Mouse (Mus musculus) heart, postnatal 0 days (tissue): ENCODE measurements at regions not wholly inside any gene's neighbourhood (a gene's known extent, or its start where the extent isn't known, plus 50 kb on each side); places are given as distances from the start of the nearest gene placed in this dataset.

Experiments
- ATAC-seq: fragments of 200-750 bp; cut with Nextera tagmentation; 2 replicates; pipeline ENCODE4 v1.8.0; 2017; ENCODE audit warnings: low read depth, moderate number of reproducible peaks, moderate library complexity; ENCODE audit not compliant: insufficient read depth
- DNase-seq: peaks from one replicate; pipeline ENCODE4 v3.0.0-alpha.2; 2016; ENCODE audit warnings: low spot score
- H3K27ac ChIP-seq: fragments of 300-500 bp; sonication (generic); 2 replicates; pipeline ENCODE4 v1.5.1; 2014; ENCODE audit warnings: low read depth, mild to moderate bottlenecking
- H3K27me3 ChIP-seq: fragments of 300-500 bp; sonication (generic); 2 replicates; pipeline ENCODE4 v1.6.1; 2014; ENCODE audit warnings: low read length, mixed read lengths; ENCODE audit not compliant: control insufficient read depth, insufficient read depth
- H3K36me3 ChIP-seq: fragments of 300-500 bp; sonication (generic); replicated peaks from 2 replicates; pipeline ENCODE4 v1.6.1; 2014; ENCODE audit warnings: low read length, mixed read lengths; ENCODE audit not compliant: control insufficient read depth, insufficient read depth
- H3K4me1 ChIP-seq: fragments of 300-500 bp; sonication (generic); 2 replicates; pipeline ENCODE4 v1.6.1; 2014; ENCODE audit warnings: antibody characterized with exemption; ENCODE audit not compliant: control insufficient read depth, insufficient read depth
- H3K4me2 ChIP-seq: fragments of 300-500 bp; sonication (generic); 2 replicates; pipeline ENCODE4 v1.6.1; 2014; ENCODE audit warnings: low read depth, mild to moderate bottlenecking, low read length, moderate library complexity
- H3K4me3 ChIP-seq: fragments of 300-500 bp; sonication (generic); 2 replicates; pipeline ENCODE4 v1.5.1; 2014; ENCODE audit warnings: low read depth, low read length
- H3K9ac ChIP-seq: fragments of 300-500 bp; sonication (generic); replicated peaks from 2 replicates; pipeline ENCODE4 v1.6.1; 2014; ENCODE audit warnings: low read depth, low read length, mixed read lengths
- H3K9me3 ChIP-seq: fragments of 300-500 bp; sonication (generic); replicated peaks from 2 replicates; pipeline ENCODE4 v1.6.1; 2016; ENCODE audit warnings: low read length; ENCODE audit not compliant: control insufficient read depth
- CTCF ChIP-seq: IDR thresholded peaks from 2 replicates; pipeline ENCODE4 v1.5.1; 2016; ENCODE audit warnings: antibody characterized with exemption, control low read depth, low read depth
- EP300 ChIP-seq: IDR thresholded peaks from 2 replicates; pipeline ENCODE4 v1.6.1; 2016; ENCODE audit warnings: antibody characterized with exemption, low read depth
- WGBS: fragments of 180-500 bp; shearing (Covaris S2); extraction: QIAGEN DNeasy Blood & Tissue Kit; methylation state at CpG from one replicate; pipeline ENCODE4 v1.1.7; 2014; 5-methylcytosine and 5-hydroxymethylcytosine counted together

DNA sequence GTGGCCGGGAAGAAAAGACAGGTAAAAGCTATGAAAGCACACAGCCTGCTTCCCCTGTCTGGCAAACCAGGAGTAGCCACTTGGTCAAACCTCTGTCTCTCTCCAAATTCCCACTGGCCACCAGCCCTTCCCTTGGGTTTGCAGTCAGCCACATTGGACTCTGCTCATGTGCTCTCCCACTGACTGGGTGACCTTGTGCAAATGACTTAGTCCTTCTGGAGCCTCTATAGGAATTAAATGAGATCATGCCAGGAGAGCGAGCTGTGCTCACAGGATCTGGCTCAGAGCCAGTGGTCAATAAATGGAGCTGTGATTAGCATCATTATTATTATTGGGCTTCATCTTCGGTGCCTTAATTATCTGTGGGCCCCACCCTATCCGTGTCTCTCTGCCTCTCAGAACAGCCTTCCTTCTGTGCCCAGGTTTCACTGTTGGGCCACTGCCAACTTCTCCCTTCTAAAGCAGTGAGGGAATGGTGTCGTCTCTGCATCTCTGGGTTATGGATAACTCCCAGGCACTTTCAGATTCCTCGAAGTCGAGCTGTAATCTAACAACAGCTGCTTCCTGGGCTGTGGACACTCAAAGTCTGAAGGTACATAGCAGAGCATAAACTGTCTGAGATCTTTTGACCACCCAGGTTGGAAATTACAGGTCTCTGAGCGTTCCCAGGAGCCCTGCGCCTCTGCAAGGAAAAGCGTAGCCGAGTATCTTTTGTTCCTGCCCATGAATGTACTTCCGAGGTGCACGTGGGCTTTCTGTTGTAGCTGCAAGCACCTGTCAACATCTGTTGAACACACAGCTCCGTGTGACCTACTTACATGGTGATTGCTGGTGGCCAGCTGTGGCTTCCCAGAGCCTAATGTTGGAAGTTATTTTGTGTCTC, 170.5 kb downstream of the Pik3r1 start:
- DNase-seq = peak; percentile 50
- TF ChIP-seq CTCF (no peak), EP300 (no peak)
- peak; percentile 63; the same call in 1 of the 2 replicates for ATAC-seq
- peaks cover 15% of the 10 kb centered on the region for H3K4me1 ChIP-seq
- 40% methylated on average over 14 of the region's 14 CpGs for WGBS
- H3K27ac ChIP-seq = no peak overlapping the region
- no peaks in the 10 kb centered on the region for H3K27me3 ChIP-seq
- H3K4me3 ChIP-seq = no peak overlapping the region
- H3K9me3 ChIP-seq = no peaks in the 10 kb centered on the region
- no peak overlapping the region for H3K9ac ChIP-seq
- H3K36me3 ChIP-seq = no peaks in the 10 kb centered on the region
- H3K4me2 ChIP-seq = no peak overlapping the region

GRCm38 (mm10) chr13:101594511-101595175, 173.4 kb downstream of the Pik3r1 start:
- Histone ChIP-seq H3K9me3 (no peaks in the 10 kb centered on the region), H3K4me3 (no peak overlapping the region), H3K4me1 (peaks cover 10% of the 10 kb centered on the region; the same call in 1 of the 2 replicates), H3K27ac (no peak overlapping the region), H3K4me2 (no peak overlapping the region), H3K36me3 (no peaks in the 10 kb centered on the region), H3K9ac (no peak overlapping the region), H3K27me3 (no peaks in the 10 kb centered on the region)
- DNase-seq = no peak
- TF ChIP-seq CTCF = no peak
- TF ChIP-seq EP300 = no peak
- 83% methylated on average over 11 of the region's 11 CpGs for WGBS
- ATAC-seq = no peak

DNA sequence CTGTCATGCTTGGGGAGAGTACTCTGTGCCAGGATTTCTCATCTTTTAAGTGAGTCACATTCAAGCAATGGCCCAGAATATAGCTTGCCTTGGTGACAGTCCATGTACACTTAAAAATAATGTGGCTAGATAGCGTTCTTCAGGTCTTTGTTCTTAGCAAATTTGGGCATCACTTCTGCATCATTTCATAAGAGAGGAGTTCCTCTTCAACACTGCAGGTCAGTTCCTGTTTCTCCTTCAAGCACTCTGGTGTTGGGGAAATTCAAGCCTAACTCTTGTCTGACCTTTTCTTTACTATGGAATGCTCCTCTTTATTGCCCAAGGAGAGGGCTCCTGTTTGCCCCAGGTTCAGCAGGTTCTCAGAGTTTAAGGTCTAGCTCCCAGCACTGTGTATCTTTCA, 175.7 kb downstream of the Pik3r1 start:
- Histone ChIP-seq H3K36me3 (no peaks in the 10 kb centered on the region), H3K9ac (no peak overlapping the region), H3K4me3 (no peak overlapping the region), H3K27ac (no peak overlapping the region), H3K9me3 (no peaks in the 10 kb centered on the region), H3K27me3 (no peaks in the 10 kb centered on the region), H3K4me1 (peaks cover 4% of the 10 kb centered on the region; the same call in 1 of the 2 replicates), H3K4me2 (no peak overlapping the region)
- DNase-seq (no peak), ATAC-seq (no peak)
- TF ChIP-seq CTCF (no peak), EP300 (no peak)
- WGBS = 86% methylated on average over 1 of the region's 1 CpGs

- H3K4me1 ChIP-seq = no peaks in the 10 kb centered on the region
- H3K4me2 ChIP-seq = no peak overlapping the region
- 74% methylated on average over 8 of the region's 8 CpGs for WGBS
- DNase-seq (no peak), ATAC-seq (no peak)
- no peak for TF ChIP-seq CTCF
- TF ChIP-seq EP300 = no peak
- no peak overlapping the region for H3K9ac ChIP-seq
- no peaks in the 10 kb centered on the region for H3K9me3 ChIP-seq
- H3K4me3 ChIP-seq = no peak overlapping the region
- no peaks in the 10 kb centered on the region for H3K27me3 ChIP-seq
- no peak overlapping the region for H3K27ac ChIP-seq
- no peaks in the 10 kb centered on the region for H3K36me3 ChIP-seq
Measured at GRCm38 (mm10) chr13:101588905-101589304, 179.1 kb downstream of the Pik3r1 start.

- TF ChIP-seq CTCF (no peak), EP300 (no peak)
- H3K9ac ChIP-seq = no peak overlapping the region
- H3K4me2 ChIP-seq = no peak overlapping the region
- H3K4me3 ChIP-seq = no peak overlapping the region
- H3K27ac ChIP-seq = no peak overlapping the region
- no peak for DNase-seq
- WGBS = 76% methylated on average over 2 of the region's 2 CpGs
- H3K36me3 ChIP-seq = no peaks in the 10 kb centered on the region
- no peaks in the 10 kb centered on the region for H3K9me3 ChIP-seq
- no peak for ATAC-seq
- H3K27me3 ChIP-seq = no peaks in the 10 kb centered on the region
- H3K4me1 ChIP-seq = no peaks in the 10 kb centered on the region
Measured at GRCm38 (mm10) chr13:101586787-101587186, 181.2 kb downstream of the Pik3r1 start.
